Mouse (Mus musculus): Measurements from ENCODE around the gene Gpc3.

- no peak for TF ChIP-seq CTCF (IDR thresholded peaks at IDR 0.05)
- TF ChIP-seq POLR2A (IDR thresholded peaks at IDR 0.05; ENCODE audit: insufficient read depth, low read depth, low read length) = no peak
Measured at GRCm38 (mm10) chrX:52651472-52651948, 37.8 kb upstream of the Gpc3 start.
